Mouse (Mus musculus) MEL (cell line): ENCODE results near the gene Myrfl. TPM values are rescaled to one million over a fixed set of nuclear protein-coding genes. Genes with fewer than 3 reads are reported as not detected.

Experiments used
- DNase-seq: peaks from one replicate; pipeline ENCODE4 v3.0.0; 2011; ENCODE audit warnings: low read depth, low spot score
- H3K27ac ChIP-seq: 2 replicates; pipeline ENCODE4 v1.5.1; 2012; ENCODE audit warnings: low read depth, mild to moderate bottlenecking, control low read depth, low read length, moderate library complexity; ENCODE audit not compliant: control insufficient read depth
- H3K27me3 ChIP-seq, 2 experiments: fragments of 150-350 bp in 1 of 2; sonication (generic) in 1 of 2; 2 replicates each; pipeline ENCODE4 v1.6.1; 2012; ENCODE audit warnings: low read length in 2 of 2, mild to moderate bottlenecking in 2 of 2, improper control_type of control experiment in 1 of 2, moderate library complexity in 1 of 2; ENCODE audit not compliant: insufficient read depth in 2 of 2, control insufficient read depth in 1 of 2
- H3K36me3 ChIP-seq, 2 experiments: 2 replicates each; pipeline ENCODE4 v1.6.1; 2012 to 2014; ENCODE audit warnings: low read length in 2 of 2, improper control_type of control experiment in 1 of 2, inconsistent platforms in 1 of 2, mild to moderate bottlenecking in 1 of 2; ENCODE audit not compliant: insufficient read depth in 2 of 2, control insufficient read depth in 1 of 2
- H3K4me1 ChIP-seq, 2 experiments: fragments of 150-350 bp in 1 of 2; sonication (generic) in 1 of 2; 2 replicates each; pipeline ENCODE4 v1.6.1; 2012; ENCODE audit warnings: low read length in 2 of 2, improper control_type of control experiment in 1 of 2, mild to moderate bottlenecking in 1 of 2; ENCODE audit not compliant: insufficient read depth in 2 of 2, control insufficient read depth in 1 of 2
- H3K4me3 ChIP-seq, 2 experiments: fragments of 150-350 bp in 1 of 2; sonication (generic) in 1 of 2; 2 replicates each; pipeline ENCODE4 v1.5.1; 2012; ENCODE audit warnings: low read depth in 2 of 2, low read length in 2 of 2, mild to moderate bottlenecking in 2 of 2, moderate library complexity in 2 of 2, control low read depth in 1 of 2, improper control_type of control experiment in 1 of 2; ENCODE audit not compliant: control insufficient read depth in 1 of 2, insufficient read depth in 1 of 2
- H3K79me2 ChIP-seq: 2 replicates; pipeline ENCODE4 v1.6.1; 2012; ENCODE audit warnings: mild to moderate bottlenecking, low read length, moderate library complexity; ENCODE audit not compliant: control insufficient read depth, poor library complexity, insufficient read depth
- H3K9ac ChIP-seq: 2 replicates; pipeline ENCODE4 v1.6.1; 2012; ENCODE audit warnings: low read depth, mild to moderate bottlenecking, control low read depth, low read length, moderate library complexity; ENCODE audit not compliant: control insufficient read depth, poor library complexity, severe bottlenecking
- H3K9me3 ChIP-seq: fragments of 150-350 bp; sonication (generic); replicated peaks from 2 replicates; pipeline ENCODE4 v1.6.1; 2012; ENCODE audit warnings: mild to moderate bottlenecking, low read length, improper control_type of control experiment, moderate library complexity; ENCODE audit not compliant: insufficient read depth
- BHLHE40 ChIP-seq: IDR thresholded peaks from 2 replicates; pipeline ENCODE4 v1.6.1; 2012; ENCODE audit warnings: low read depth, mild to moderate bottlenecking, inconsistent platforms, low read length, improper control_type of control experiment, borderline replicate concordance
- CHD1 ChIP-seq: IDR thresholded peaks from 2 replicates; pipeline ENCODE4 v1.6.1; 2012; ENCODE audit warnings: low read depth, mild to moderate bottlenecking, inconsistent platforms, low read length, improper control_type of control experiment
- CTCF ChIP-seq, 3 experiments: IDR thresholded peaks in 2 of 3; conservative IDR thresholded peaks in 1 of 3; 2 replicates each; pipeline ENCODE4 v1.5.1; 2011 to 2012; ENCODE audit warnings: low read length in 3 of 3, low read depth in 2 of 3, mild to moderate bottlenecking in 2 of 3, improper control_type of control experiment in 1 of 3, inconsistent platforms in 1 of 3, mixed read lengths in 1 of 3, moderate library complexity in 1 of 3; ENCODE audit not compliant: control insufficient read depth in 1 of 3, insufficient read depth in 1 of 3, poor library complexity in 1 of 3, severe bottlenecking in 1 of 3
- E2F4 ChIP-seq: IDR thresholded peaks from 2 replicates; pipeline ENCODE4 v1.6.1; 2011; ENCODE audit warnings: low read depth, low read length, improper control_type of control experiment, borderline replicate concordance
- EP300 ChIP-seq, 2 experiments: IDR thresholded peaks; 2 replicates each; pipeline ENCODE4 v1.6.1; 2011; ENCODE audit warnings: improper control_type of control experiment in 2 of 2, low read length in 2 of 2, low read depth in 1 of 2, mild to moderate bottlenecking in 1 of 2
- ETS1 ChIP-seq: IDR thresholded peaks from 2 replicates; pipeline ENCODE4 v1.6.1; 2012; ENCODE audit warnings: low read depth, mild to moderate bottlenecking, inconsistent platforms, low read length, improper control_type of control experiment, moderate library complexity
- GATA1 ChIP-seq: IDR thresholded peaks from 2 replicates; pipeline ENCODE4 v1.6.1; 2011; ENCODE audit warnings: low read depth, low read length, improper control_type of control experiment
- HCFC1 ChIP-seq: IDR thresholded peaks from 2 replicates; pipeline ENCODE4 v1.6.1; 2012; ENCODE audit warnings: low read depth, mild to moderate bottlenecking, inconsistent platforms, low read length, improper control_type of control experiment, moderate library complexity
- JUND ChIP-seq: IDR thresholded peaks from 2 replicates; pipeline ENCODE4 v1.6.1; 2011; ENCODE audit warnings: low read depth, mild to moderate bottlenecking, improper control_type of control experiment, low read length
- MEF2A ChIP-seq: IDR thresholded peaks from 2 replicates; pipeline ENCODE4 v1.6.1; 2014; ENCODE audit warnings: low read depth, mild to moderate bottlenecking, inconsistent platforms, low read length, improper control_type of control experiment; ENCODE audit not compliant: poor library complexity, insufficient replicate concordance, severe bottlenecking; ENCODE audit errors: extremely low read depth
- MYC ChIP-seq: IDR thresholded peaks from 2 replicates; pipeline ENCODE4 v1.6.1; 2011; ENCODE audit warnings: low read depth, mild to moderate bottlenecking, low read length, improper control_type of control experiment, moderate library complexity
- POLR2AphosphoS2 ChIP-seq: IDR thresholded peaks from 2 replicates; pipeline ENCODE4 v1.6.1; 2011; ENCODE audit warnings: low read length, improper control_type of control experiment
- RAD21 ChIP-seq: IDR thresholded peaks from 2 replicates; pipeline ENCODE4 v1.6.1; 2011; ENCODE audit warnings: mild to moderate bottlenecking, low read depth, low read length, improper control_type of control experiment
- SIN3A ChIP-seq: IDR thresholded peaks from 2 replicates; pipeline ENCODE4 v1.6.1; 2012; ENCODE audit warnings: low read length, improper control_type of control experiment, inconsistent platforms
- SMC3 ChIP-seq: IDR thresholded peaks from 2 replicates; pipeline ENCODE4 v1.6.1; 2011; ENCODE audit warnings: low read depth, low read length, improper control_type of control experiment
- TBP ChIP-seq: IDR thresholded peaks from 2 replicates; pipeline ENCODE4 v1.8.0; 2011; ENCODE audit warnings: low read depth, low read length, improper control_type of control experiment
- USF1 ChIP-seq: IDR thresholded peaks from 2 replicates; pipeline ENCODE4 v1.6.1; 2014; ENCODE audit warnings: low read depth, mild to moderate bottlenecking, inconsistent platforms, low read length, improper control_type of control experiment, moderate library complexity
- ZC3H11A ChIP-seq: IDR thresholded peaks from 2 replicates; pipeline ENCODE4 v1.6.1; 2012; ENCODE audit warnings: low read depth, mild to moderate bottlenecking, inconsistent platforms, low read length, improper control_type of control experiment
- ZMIZ1 ChIP-seq: IDR thresholded peaks from 2 replicates; pipeline ENCODE4 v1.6.1; 2012; ENCODE audit warnings: low read depth, mild to moderate bottlenecking, inconsistent platforms, low read length, improper control_type of control experiment, moderate library complexity
- polyA plus RNA-seq, 2 experiments: library from polyadenylated mRNA; stranded (reverse) in 1 of 2; unstranded in 1 of 2; fragments of >175 nt in 1 of 2; fragments of >200 nt in 1 of 2; gene quantifications; 2 replicates each; pipeline versions ENCODE4 v1.2.1 to v1.2.4; 2012; ENCODE audit warnings: low replicate concordance in 2 of 2, low read depth in 1 of 2; ENCODE audit not compliant: insufficient read length in 2 of 2, insufficient read depth in 1 of 2, missing spikeins in 1 of 2
- total RNA-seq: library from RNA; depleted of rRNA; stranded (reverse); fragments of 300-350 nt; gene quantifications from 2 replicates; pipeline ENCODE4 v1.2.3, GENCODE M21; 2012; rRNA removed

Gene Myrfl
- total RNA-seq (not detected in 2 replicates), polyA plus RNA-seq (under 1 TPM in 1 of 2 experiments, not detected in 1; 0.03 TPM)

- H3K79me2 ChIP-seq: no peaks in the 10 kb centered on the region
- peak; percentile 9 for DNase-seq
- no peaks in the 10 kb centered on the region for H3K9me3 ChIP-seq
- no peak within 1 kb of the TSS for H3K27ac ChIP-seq
- H3K9ac ChIP-seq: no peak within 1 kb of the TSS
- H3K4me1 ChIP-seq: 0 out of 4 replicates have a peak, but pooled peaks cover 0 to 5% of the 10 kb centered on the region in 2 experiments
- H3K4me3 ChIP-seq: peak within 1 kb of the TSS in 1 of 2 experiments; percentile 22; a peak in 2 of 4 replicates
- no peaks in the 10 kb centered on the region for H3K27me3 ChIP-seq
- peaks cover 0 to 3% of the 10 kb centered on the region in 2 experiments; a peak in 1 of 4 replicates for H3K36me3 ChIP-seq
- TF ChIP-seq CHD1: no peak
- no peak for TF ChIP-seq ZC3H11A
- TF ChIP-seq HCFC1: no peak
- TF ChIP-seq POLR2AphosphoS2: no peak
These were observed at the start of gene Myrfl for GRCm38 (mm10) chr10:116896336-116897177. TSS of gene Myrfl (minus strand) at chr10:116896919.

GRCm38 (mm10) chr10:116944940-116945339 is 48.2 kb upstream of the Myrfl start:
- no peak for DNase-seq
- TF ChIP-seq EP300 (IDR thresholded peaks at IDR 0.05; ENCODE audit: low read depth in 1 of 2, low read length in 2 of 2): no peak
- no peak for TF ChIP-seq E2F4
- no peak for TF ChIP-seq MEF2A
- no peak for TF ChIP-seq GATA1
- no peak for TF ChIP-seq SIN3A
- no peak for TF ChIP-seq JUND
- TF ChIP-seq, all 39 proteins: peak for 0

GRCm38 (mm10) chr10:116944144-116944543 is 47.4 kb upstream of the Myrfl start:
- Histone ChIP-seq H3K9ac (no peak overlapping the region), H3K79me2 (peaks cover 12% of the 10 kb centered on the region; the same call in 1 of the 2 replicates), H3K4me1 (no peaks in the 10 kb centered on the region), H3K4me3 (no peak overlapping the region), H3K27ac (no peak overlapping the region), H3K27me3 (no peaks in the 10 kb centered on the region), H3K9me3 (no peaks in the 10 kb centered on the region), H3K36me3 (peaks cover 2 to 3% of the 10 kb centered on the region in 2 experiments; a peak in 2 of 4 replicates)
- TF ChIP-seq MYC (peak; percentile 66; the same call in 1 of the 2 replicates), GATA1 (no peak), USF1 (0 out of 2 replicates have a peak, but pooled peaks have one; percentile 43), BHLHE40 (no peak), ZMIZ1 (no peak), EP300 (IDR thresholded peaks at IDR 0.05; ENCODE audit: low read depth in 1 of 2, low read length in 2 of 2) (no peak), ETS1 (no peak), RAD21 (peak; percentile 13), CTCF (IDR thresholded peaks at IDR 0.05 in 2 of 3, conservative IDR thresholded peaks at IDR 0.05 in 1 of 3; ENCODE audit: control insufficient read depth in 1 of 3, insufficient read depth in 1 of 3, low read depth in 2 of 3, low read length in 3 of 3, poor library complexity in 1 of 3, severe bottlenecking in 1 of 3) (peak; percentile 16 to 45 (median 26); a peak in 4 of 6 replicates), TBP (no peak), HCFC1 (0 out of 2 replicates have a peak, but pooled peaks have one; percentile 20), SMC3 (peak; percentile 49)
- peak; percentile 39 for DNase-seq

More at GRCm38 (mm10) chr10:116944940-116945339, 48.2 kb upstream of the Myrfl start:
- Histone ChIP-seq H3K9me3 (no peaks in the 10 kb centered on the region), H3K36me3 (peaks cover 0 to 4% of the 10 kb centered on the region in 2 experiments; a peak in 1 of 4 replicates), H3K4me3 (no peak overlapping the region), H3K27ac (no peak overlapping the region), H3K79me2 (peaks cover 16% of the 10 kb centered on the region), H3K4me1 (no peaks in the 10 kb centered on the region), H3K27me3 (no peaks in the 10 kb centered on the region), H3K9ac (no peak overlapping the region)
